Mouse (Mus musculus) limb, embryonic 15.5 days (tissue): Measurements from ENCODE around the gene Mgat3. TPM values are rescaled to one million over a fixed set of nuclear protein-coding genes. Genes with fewer than 3 reads are reported as not detected.

Experiments used
- ATAC-seq: fragments of 200-750 bp; cut with Nextera tagmentation; 2 replicates; pipeline ENCODE4 v1.8.0; 2017; ENCODE audit warnings: low read depth, moderate TSS enrichment; ENCODE audit not compliant: insufficient number of reproducible peaks, low FRiP score, low TSS enrichment
- H3K27ac ChIP-seq: fragments of 300-500 bp; sonication (generic); 2 replicates; pipeline ENCODE4 v1.5.1; 2015; ENCODE audit warnings: moderate library complexity, mild to moderate bottlenecking, inconsistent platforms
- H3K27me3 ChIP-seq: fragments of 300-500 bp; sonication (generic); 2 replicates; pipeline ENCODE4 v1.6.1; 2015; ENCODE audit warnings: inconsistent platforms
- H3K36me3 ChIP-seq: fragments of 300-500 bp; sonication (generic); 2 replicates; pipeline ENCODE4 v1.6.1; 2015; ENCODE audit warnings: inconsistent platforms
- H3K4me1 ChIP-seq: fragments of 300-500 bp; sonication (generic); 2 replicates; pipeline ENCODE4 v1.6.1; 2015; ENCODE audit warnings: inconsistent platforms
- H3K4me2 ChIP-seq: fragments of 300-500 bp; sonication (generic); 2 replicates; pipeline ENCODE4 v1.6.1; 2015; ENCODE audit warnings: mild to moderate bottlenecking, inconsistent platforms
- H3K4me3 ChIP-seq: fragments of 300-500 bp; sonication (generic); 2 replicates; pipeline ENCODE4 v1.5.1; 2015; ENCODE audit warnings: mild to moderate bottlenecking, inconsistent platforms
- H3K9ac ChIP-seq: fragments of 300-500 bp; sonication (generic); 2 replicates; pipeline ENCODE4 v1.6.1; 2015; ENCODE audit warnings: inconsistent platforms
- H3K9me3 ChIP-seq: fragments of 300-500 bp; sonication (generic); 2 replicates; pipeline ENCODE4 v1.6.1; 2016; ENCODE audit warnings: inconsistent platforms
- WGBS: fragments of 180-500 bp; shearing (Covaris S2); methylation state at CpG from one replicate; pipeline ENCODE4 v1.1.7; 2015; 5-methylcytosine and 5-hydroxymethylcytosine counted together
- polyA plus RNA-seq: library from polyadenylated mRNA; unstranded; fragments of >200 nt; fragmentation: Nextera tagmentation; extraction: Ambion mirVana; gene quantifications from 2 replicates; pipeline ENCODE4 v1.2.1, GENCODE M21; 2015

Mgat3 gene
- polyA plus RNA-seq, 1 experiment from 2014 or later: 3.5 TPM

DNA sequence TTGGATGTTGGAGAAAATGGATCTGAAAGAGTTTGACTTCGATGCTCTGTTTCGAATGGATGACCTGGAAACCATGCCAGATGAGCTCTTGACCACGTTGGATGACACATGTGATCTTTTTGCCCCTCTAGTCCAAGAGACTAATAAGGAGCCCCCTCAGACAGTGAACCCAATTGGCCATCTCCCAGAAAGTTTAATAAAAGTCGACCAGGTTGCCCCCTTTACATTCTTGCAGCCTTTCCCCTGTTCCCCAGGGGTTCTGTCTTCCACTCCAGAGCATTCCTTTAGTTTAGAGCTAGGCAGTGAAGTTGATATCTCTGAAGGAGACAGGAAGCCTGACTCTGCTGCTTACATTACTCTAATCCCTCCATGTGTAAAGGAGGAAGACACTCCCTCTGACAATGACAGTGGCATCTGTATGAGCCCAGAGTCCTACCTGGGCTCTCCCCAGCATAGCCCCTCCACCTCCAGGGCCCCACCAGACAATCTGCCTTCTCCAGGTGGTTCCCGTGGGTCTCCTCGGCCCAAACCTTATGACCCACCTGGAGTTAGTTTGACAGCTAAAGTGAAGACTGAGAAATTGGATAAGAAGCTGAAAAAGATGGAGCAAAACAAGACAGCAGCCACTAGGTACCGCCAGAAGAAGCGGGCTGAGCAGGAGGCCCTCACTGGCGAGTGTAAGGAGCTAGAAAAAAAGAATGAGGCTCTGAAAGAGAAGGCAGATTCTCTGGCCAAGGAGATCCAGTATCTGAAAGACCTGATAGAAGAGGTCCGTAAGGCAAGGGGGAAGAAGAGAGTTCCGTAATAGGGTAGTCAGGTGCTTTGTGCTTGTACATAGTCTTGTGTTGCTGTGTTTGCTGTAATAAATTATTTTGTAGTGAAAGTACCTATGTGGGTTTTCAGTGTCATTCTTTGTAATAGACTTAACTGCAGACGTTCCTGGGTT is 83.4 kb downstream of the Mgat3 start:
- H3K4me1 ChIP-seq: peaks cover 41% of the 10 kb centered on the region
- H3K27me3 ChIP-seq: no peaks in the 10 kb centered on the region
- peak overlapping the region; percentile 97 for H3K4me3 ChIP-seq
- H3K36me3 ChIP-seq: peaks cover 43% of the 10 kb centered on the region
- H3K4me2 ChIP-seq: peak overlapping the region; percentile 85
- WGBS: 62% methylated on average over 12 of the region's 12 CpGs
- H3K9me3 ChIP-seq: no peaks in the 10 kb centered on the region
- H3K9ac ChIP-seq: peak overlapping the region; percentile 100
- ATAC-seq: no peak
- peak overlapping the region; percentile 99 for H3K27ac ChIP-seq

DNA sequence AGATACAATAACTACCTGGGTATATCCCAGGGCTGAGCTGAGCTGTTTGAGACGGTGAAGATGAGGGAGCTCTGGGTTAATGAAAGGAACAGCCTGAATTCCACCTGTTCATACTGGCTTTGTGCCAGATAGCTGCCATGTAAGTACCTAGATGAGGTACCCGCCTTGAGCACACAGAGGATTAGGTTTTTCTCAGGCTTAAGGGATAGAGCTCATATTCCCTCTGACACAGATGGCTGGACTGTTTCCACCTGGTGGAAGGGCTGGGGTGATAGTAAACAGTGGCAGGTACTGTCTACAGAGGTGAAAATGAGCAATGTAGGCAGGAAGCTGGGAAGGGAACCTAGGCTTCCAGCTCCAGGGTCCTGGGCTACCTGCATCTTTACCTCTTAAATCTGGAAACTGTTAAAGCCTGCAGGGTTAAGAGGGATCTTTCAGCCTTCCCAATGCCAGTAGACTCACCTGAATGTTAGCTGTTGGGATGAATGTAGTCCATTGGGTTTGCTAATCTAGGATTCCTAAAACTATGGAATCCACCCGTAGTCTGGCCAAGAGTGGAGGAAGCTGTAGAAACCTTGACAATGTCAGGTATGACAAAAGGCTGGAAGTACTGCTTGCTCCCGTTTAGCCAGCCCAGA is 84.2 kb downstream of the Mgat3 start:
- WGBS: 19% methylated on average over 4 of the region's 4 CpGs
- H3K4me2 ChIP-seq: no peak overlapping the region
- peak overlapping the region; percentile 99; the same call in 1 of the 2 replicates for H3K27ac ChIP-seq
- no peaks in the 10 kb centered on the region for H3K27me3 ChIP-seq
- no peak overlapping the region for H3K9ac ChIP-seq
- no peaks in the 10 kb centered on the region for H3K9me3 ChIP-seq
- no peak for ATAC-seq
- peaks cover 44% of the 10 kb centered on the region for H3K36me3 ChIP-seq
- H3K4me1 ChIP-seq: peaks cover 43% of the 10 kb centered on the region
- peak overlapping the region; percentile 97 for H3K4me3 ChIP-seq

GRCm38 (mm10) chr15:80258240-80259170 is 85.0 kb downstream of the Mgat3 start:
- H3K9me3 ChIP-seq: no peaks in the 10 kb centered on the region
- ATAC-seq: no peak
- H3K36me3 ChIP-seq: peaks cover 37% of the 10 kb centered on the region
- H3K4me1 ChIP-seq: peaks cover 47% of the 10 kb centered on the region
- no peak overlapping the region for H3K4me2 ChIP-seq
- H3K27me3 ChIP-seq: no peaks in the 10 kb centered on the region
- 45% methylated on average over 11 of the region's 11 CpGs for WGBS
- H3K27ac ChIP-seq: peak overlapping the region; percentile 99
- H3K4me3 ChIP-seq: no peak overlapping the region
- no peak overlapping the region for H3K9ac ChIP-seq

DNA sequence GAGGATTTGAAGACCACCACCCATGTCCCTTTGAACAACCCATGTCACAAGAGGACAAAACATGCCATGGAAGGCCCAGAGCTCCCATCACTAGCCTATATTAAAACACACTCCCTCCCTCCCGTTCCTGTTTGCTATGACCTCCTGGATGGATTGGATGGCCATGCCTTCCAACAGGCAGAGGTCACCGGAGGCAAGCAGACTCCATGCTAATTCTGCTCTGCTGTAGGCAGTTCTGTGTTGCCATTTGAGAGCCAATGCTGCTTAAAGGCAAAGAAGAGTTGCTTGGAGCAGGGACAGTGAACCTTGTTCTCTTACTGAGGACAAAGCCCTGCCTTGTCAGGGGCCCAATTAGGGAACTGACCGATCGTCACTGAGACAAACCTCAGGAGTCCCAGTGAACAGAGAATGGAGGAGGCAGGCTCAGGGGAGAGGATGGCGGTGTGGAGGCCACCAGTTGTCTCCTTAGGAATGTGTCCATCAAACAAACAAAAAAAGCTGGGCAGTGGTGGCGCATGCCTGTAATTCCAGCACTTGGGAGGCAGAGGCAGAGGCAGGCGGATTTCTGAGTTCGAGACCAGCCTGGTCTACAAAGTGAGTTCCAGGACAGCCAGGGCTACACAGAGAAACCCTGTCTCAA is 86.0 kb downstream of the Mgat3 start:
- no peak for ATAC-seq
- H3K9me3 ChIP-seq: no peaks in the 10 kb centered on the region
- no peak overlapping the region for H3K4me2 ChIP-seq
- H3K27me3 ChIP-seq: no peaks in the 10 kb centered on the region
- H3K4me1 ChIP-seq: peaks cover 40% of the 10 kb centered on the region
- peak overlapping the region; percentile 99 for H3K27ac ChIP-seq
- no peak overlapping the region for H3K4me3 ChIP-seq
- H3K36me3 ChIP-seq: peaks cover 37% of the 10 kb centered on the region
- 83% methylated on average over 8 of the region's 8 CpGs for WGBS
- H3K9ac ChIP-seq: no peak overlapping the region; the same call in 1 of the 2 replicates

GRCm38 (mm10) chr15:80260677-80261076 is 87.2 kb downstream of the Mgat3 start:
- peak overlapping the region; percentile 50; the same call in 1 of the 2 replicates for H3K27ac ChIP-seq
- no peaks in the 10 kb centered on the region for H3K27me3 ChIP-seq
- no peaks in the 10 kb centered on the region for H3K9me3 ChIP-seq
- no peak overlapping the region for H3K4me3 ChIP-seq
- 13% methylated on average over 3 of the region's 3 CpGs for WGBS
- H3K9ac ChIP-seq: no peak overlapping the region
- no peak overlapping the region for H3K4me2 ChIP-seq
- ATAC-seq: no peak
- peaks cover 42% of the 10 kb centered on the region for H3K4me1 ChIP-seq
- H3K36me3 ChIP-seq: peaks cover 37% of the 10 kb centered on the region

GRCm38 (mm10) chr15:80261100-80261499 is 87.6 kb downstream of the Mgat3 start:
- no peaks in the 10 kb centered on the region for H3K27me3 ChIP-seq
- ATAC-seq: no peak
- H3K27ac ChIP-seq: no peak overlapping the region
- peaks cover 42% of the 10 kb centered on the region for H3K4me1 ChIP-seq
- no peaks in the 10 kb centered on the region for H3K9me3 ChIP-seq
- no peak overlapping the region for H3K4me3 ChIP-seq
- no peak overlapping the region for H3K9ac ChIP-seq
- H3K36me3 ChIP-seq: peaks cover 36% of the 10 kb centered on the region
- no peak overlapping the region for H3K4me2 ChIP-seq
- 76% methylated on average over 7 of the region's 7 CpGs for WGBS

GRCm38 (mm10) chr15:80263610-80264575 is 90.4 kb downstream of the Mgat3 start, which contains the start of gene Rps19bp1:
Gene Rps19bp1 (minus strand): TSS chr15:80264315.
- peak; percentile 90 for ATAC-seq
- Histone ChIP-seq H3K27me3 (no peaks in the 10 kb centered on the region), H3K36me3 (peaks cover 18% of the 10 kb centered on the region), H3K9ac (peak within 1 kb of the TSS; percentile 73), H3K4me3 (peak within 1 kb of the TSS; percentile 73), H3K27ac (peak within 1 kb of the TSS; percentile 59), H3K4me2 (peak within 1 kb of the TSS; percentile 69), H3K9me3 (no peaks in the 10 kb centered on the region), H3K4me1 (peaks cover 15% of the 10 kb centered on the region)
- WGBS: 1% methylated on average over 66 of the region's 66 CpGs

Other genes starting within 250 kb of the Mgat3 start
- 2.4 and 2.8 TPM in 2 replicates for gene Cbx7, start 202.6 kb upstream of the Mgat3 start, polyA plus RNA-seq
- 3.1 TPM in 2 replicates for gene Pdgfb, start 158.7 kb upstream of the Mgat3 start, polyA plus RNA-seq
- 10.4 and 12.0 TPM in 2 replicates for gene Syngr1, start 82.4 kb upstream of the Mgat3 start, polyA plus RNA-seq
- 1,003 and 1,080 TPM in 2 replicates for gene Rpl3, start 81.9 kb upstream of the Mgat3 start, polyA plus RNA-seq
- gene Tab1, start 40.6 kb upstream of the Mgat3 start, polyA plus RNA-seq: 33.8 and 34.7 TPM in 2 replicates
- gene Mief1, start 60.3 kb downstream of the Mgat3 start, polyA plus RNA-seq: 25.6 and 27.7 TPM in 2 replicates
- not detected in 2 replicates for gene AC140267.1, start 62.1 kb downstream of the Mgat3 start, polyA plus RNA-seq
- gene Atf4, start 81.5 kb downstream of the Mgat3 start, polyA plus RNA-seq: 145 and 160 TPM in 2 replicates
- 47.9 and 57.0 TPM in 2 replicates for gene Rps19bp1, start 90.6 kb downstream of the Mgat3 start, polyA plus RNA-seq
- 0.02 and 0.06 TPM in 2 replicates for gene Cacna1i, start 113.5 kb downstream of the Mgat3 start, polyA plus RNA-seq